Mouse (Mus musculus) embryonic facial prominence, embryonic 12.5 days (tissue): ENCODE measurements around the gene Rad9b. TPM values are rescaled to one million over a fixed set of nuclear protein-coding genes. Genes with fewer than 3 reads are reported as not detected.
"Not testable (repeated sequence)": the region's sequence is repeated elsewhere in the genome, so short reads cannot be mapped to it uniquely, and the experiment has no call there.

ENCODE experiments used
- ATAC-seq: fragments of 200-750 bp; cut with Nextera tagmentation; 2 replicates; pipeline ENCODE4 v1.8.0; 2017; ENCODE audit not compliant: insufficient number of reproducible peaks, insufficient read depth, low FRiP score, low TSS enrichment
- H3K27ac ChIP-seq: fragments of 300-500 bp; sonication (generic); 2 replicates; pipeline ENCODE4 v1.5.1; 2016; ENCODE audit warnings: mild to moderate bottlenecking
- H3K27me3 ChIP-seq: fragments of 300-500 bp; sonication (generic); 2 replicates; pipeline ENCODE4 v1.6.1; 2016; ENCODE audit warnings: mild to moderate bottlenecking, moderate library complexity
- H3K36me3 ChIP-seq: fragments of 300-500 bp; sonication (generic); 2 replicates; pipeline ENCODE4 v1.6.1; 2016; ENCODE audit warnings: mild to moderate bottlenecking
- H3K4me1 ChIP-seq: fragments of 300-500 bp; sonication (generic); 2 replicates; pipeline ENCODE4 v1.6.1; 2016
- H3K4me2 ChIP-seq: fragments of 300-500 bp; sonication (generic); replicated peaks from 2 replicates; pipeline ENCODE4 v1.6.1; 2016; ENCODE audit warnings: mild to moderate bottlenecking, moderate library complexity
- H3K4me3 ChIP-seq: fragments of 300-500 bp; sonication (generic); 2 replicates; pipeline ENCODE4 v1.5.1; 2016; ENCODE audit warnings: mild to moderate bottlenecking
- H3K9ac ChIP-seq: fragments of 300-500 bp; sonication (generic); 2 replicates; pipeline ENCODE4 v1.6.1; 2016; ENCODE audit warnings: mild to moderate bottlenecking, moderate library complexity
- H3K9me3 ChIP-seq: fragments of 300-500 bp; sonication (generic); 2 replicates; pipeline ENCODE4 v1.6.1; 2016; ENCODE audit warnings: mild to moderate bottlenecking, moderate library complexity
- WGBS: fragments of 180-500 bp; shearing (Covaris S2); methylation state at CpG from one replicate; pipeline ENCODE4 v1.1.7; 2016; 5-methylcytosine and 5-hydroxymethylcytosine counted together
- polyA plus RNA-seq: library from polyadenylated mRNA; unstranded; fragments of >200 nt; fragmentation: Nextera tagmentation; extraction: Ambion mirVana; gene quantifications from 2 replicates; pipeline ENCODE4 v1.2.1, GENCODE M21; 2016

Rad9b gene
- polyA plus RNA-seq, 1 experiment from 2014 or later: 17.1 TPM

GRCm38 (mm10) chr5:122323523-122323922, 30.5 kb downstream of the Rad9b start:
- WGBS: 70% methylated on average over 8 of the region's 8 CpGs
- H3K4me2 ChIP-seq: no peak overlapping the region
- no peaks in the 10 kb centered on the region for H3K4me1 ChIP-seq
- ATAC-seq: no peak
- H3K4me3 ChIP-seq: no peak overlapping the region
- no peaks in the 10 kb centered on the region for H3K27me3 ChIP-seq
- no peak overlapping the region for H3K9ac ChIP-seq
- H3K9me3 ChIP-seq: no peaks in the 10 kb centered on the region
- H3K36me3 ChIP-seq: peaks cover 50% of the 10 kb centered on the region
- H3K27ac ChIP-seq: no peak overlapping the region

- no peak overlapping the region for H3K4me2 ChIP-seq
- 0 out of 2 replicates have a peak, but pooled peaks cover under 1% of the 10 kb centered on the region for H3K4me1 ChIP-seq
- H3K4me3 ChIP-seq: no peak overlapping the region
- no peaks in the 10 kb centered on the region for H3K9me3 ChIP-seq
- H3K27ac ChIP-seq: no peak overlapping the region
- H3K36me3 ChIP-seq: peaks cover 54% of the 10 kb centered on the region
- H3K27me3 ChIP-seq: no peaks in the 10 kb centered on the region
- no peak for ATAC-seq
- WGBS: 60% methylated on average over 12 of the region's 12 CpGs
- no peak overlapping the region for H3K9ac ChIP-seq
Observed at GRCm38 (mm10) chr5:122320205-122320781, 33.7 kb downstream of the Rad9b start.

- H3K36me3 ChIP-seq: peaks cover 48% of the 10 kb centered on the region
- ATAC-seq: no peak
Observed at GRCm38 (mm10) chr5:122319474-122320204, 34.4 kb downstream of the Rad9b start.

GRCm38 (mm10) chr5:122318976-122319375, 35.1 kb downstream of the Rad9b start:
- not testable (repeated sequence) for H3K4me1 ChIP-seq, ATAC-seq, H3K9me3 ChIP-seq, H3K27ac ChIP-seq, H3K27me3 ChIP-seq, H3K4me2 ChIP-seq, H3K4me3 ChIP-seq, H3K9ac ChIP-seq
- peaks cover 42% of the 10 kb centered on the region for H3K36me3 ChIP-seq
- 74% methylated on average over 3 of the region's 3 CpGs for WGBS

More at GRCm38 (mm10) chr5:122319474-122320204, 34.4 kb downstream of the Rad9b start:
- 0 out of 2 replicates have a peak, but pooled peaks cover 6% of the 10 kb centered on the region for H3K4me1 ChIP-seq
- H3K4me2 ChIP-seq: no peak overlapping the region
- H3K9me3 ChIP-seq: no peaks in the 10 kb centered on the region
- 77% methylated on average over 14 of the region's 14 CpGs for WGBS
- H3K4me3 ChIP-seq: no peak overlapping the region
- H3K27ac ChIP-seq: no peak overlapping the region
- H3K9ac ChIP-seq: no peak overlapping the region
- no peaks in the 10 kb centered on the region for H3K27me3 ChIP-seq

GRCm38 (mm10) chr5:122318100-122318499, 35.9 kb downstream of the Rad9b start:
- WGBS: 76% methylated on average over 3 of the region's 3 CpGs
- no peak overlapping the region for H3K4me2 ChIP-seq

GRCm38 (mm10) chr5:122317329-122318045, 36.5 kb downstream of the Rad9b start:
- no peak overlapping the region for H3K4me3 ChIP-seq
- H3K9me3 ChIP-seq: no peaks in the 10 kb centered on the region
- 79% methylated on average over 11 of the region's 11 CpGs for WGBS
- 0 out of 2 replicates have a peak, but pooled peaks cover 6% of the 10 kb centered on the region for H3K4me1 ChIP-seq
- H3K27me3 ChIP-seq: no peaks in the 10 kb centered on the region
- no peak for ATAC-seq
- no peak overlapping the region for H3K9ac ChIP-seq
- H3K27ac ChIP-seq: no peak overlapping the region
- no peak overlapping the region for H3K4me2 ChIP-seq
- H3K36me3 ChIP-seq: peaks cover 50% of the 10 kb centered on the region

More at GRCm38 (mm10) chr5:122318100-122318499, 35.9 kb downstream of the Rad9b start:
- no peak overlapping the region for H3K9ac ChIP-seq
- 0 out of 2 replicates have a peak, but pooled peaks cover 6% of the 10 kb centered on the region for H3K4me1 ChIP-seq
- H3K27ac ChIP-seq: no peak overlapping the region
- H3K27me3 ChIP-seq: no peaks in the 10 kb centered on the region
- peaks cover 48% of the 10 kb centered on the region for H3K36me3 ChIP-seq
- no peak for ATAC-seq
- H3K9me3 ChIP-seq: no peaks in the 10 kb centered on the region
- H3K4me3 ChIP-seq: no peak overlapping the region

GRCm38 (mm10) chr5:122314966-122315667, 38.9 kb downstream of the Rad9b start:
- WGBS: 63% methylated on average over 20 of the region's 20 CpGs
- no peak overlapping the region for H3K4me2 ChIP-seq
- no peak overlapping the region for H3K27ac ChIP-seq
- peak; percentile 79 for ATAC-seq
- no peak overlapping the region for H3K4me3 ChIP-seq
- 0 out of 2 replicates have a peak, but pooled peaks cover 6% of the 10 kb centered on the region for H3K4me1 ChIP-seq
- no peaks in the 10 kb centered on the region for H3K9me3 ChIP-seq
- H3K9ac ChIP-seq: no peak overlapping the region
- no peaks in the 10 kb centered on the region for H3K27me3 ChIP-seq
- H3K36me3 ChIP-seq: peaks cover 46% of the 10 kb centered on the region

GRCm38 (mm10) chr5:122312942-122313684, 40.9 kb downstream of the Rad9b start:
- no peaks in the 10 kb centered on the region for H3K27me3 ChIP-seq
- no peaks in the 10 kb centered on the region for H3K9me3 ChIP-seq
- H3K9ac ChIP-seq: no peak overlapping the region
- 0 out of 2 replicates have a peak, but pooled peaks cover 6% of the 10 kb centered on the region for H3K4me1 ChIP-seq
- no peak overlapping the region for H3K27ac ChIP-seq
- H3K4me2 ChIP-seq: no peak overlapping the region
- 93% methylated on average over 17 of the region's 17 CpGs for WGBS
- H3K4me3 ChIP-seq: no peak overlapping the region
- H3K36me3 ChIP-seq: peaks cover 36% of the 10 kb centered on the region
- ATAC-seq: no peak

- H3K36me3 ChIP-seq: peaks cover 28% of the 10 kb centered on the region
- H3K9ac ChIP-seq: no peak overlapping the region
- H3K4me3 ChIP-seq: no peak overlapping the region
- H3K9me3 ChIP-seq: no peaks in the 10 kb centered on the region
- ATAC-seq: no peak
- no peaks in the 10 kb centered on the region for H3K27me3 ChIP-seq
- no peak overlapping the region for H3K4me2 ChIP-seq
- no peak overlapping the region for H3K27ac ChIP-seq
- 95% methylated on average over 4 of the region's 4 CpGs for WGBS
- H3K4me1 ChIP-seq: 0 out of 2 replicates have a peak, but pooled peaks cover 6% of the 10 kb centered on the region
Observed at GRCm38 (mm10) chr5:122312346-122312745, 41.7 kb downstream of the Rad9b start.

GRCm38 (mm10) chr5:122311692-122312091, 42.3 kb downstream of the Rad9b start:
- no peak for ATAC-seq
- Histone ChIP-seq H3K4me2 (no peak overlapping the region), H3K27me3 (no peaks in the 10 kb centered on the region), H3K4me3 (no peak overlapping the region), H3K9me3 (no peaks in the 10 kb centered on the region), H3K4me1 (0 out of 2 replicates have a peak, but pooled peaks cover 6% of the 10 kb centered on the region), H3K9ac (no peak overlapping the region), H3K36me3 (peaks cover 25% of the 10 kb centered on the region), H3K27ac (no peak overlapping the region)
- 71% methylated on average over 7 of the region's 7 CpGs for WGBS

- H3K36me3 ChIP-seq: peaks cover 23% of the 10 kb centered on the region
- no peaks in the 10 kb centered on the region for H3K9me3 ChIP-seq
- no peaks in the 10 kb centered on the region for H3K27me3 ChIP-seq
- no peak overlapping the region; the same call in 1 of the 2 replicates for H3K27ac ChIP-seq
- 0 out of 2 replicates have a peak, but pooled peaks cover 6% of the 10 kb centered on the region for H3K4me1 ChIP-seq
- no peak overlapping the region for H3K4me2 ChIP-seq
- ATAC-seq: no peak
- no peak overlapping the region for H3K4me3 ChIP-seq
- no peak overlapping the region for H3K9ac ChIP-seq
- WGBS: 85% methylated on average over 8 of the region's 8 CpGs
Observed at GRCm38 (mm10) chr5:122310699-122311098, 43.3 kb downstream of the Rad9b start.
